Mouse (Mus musculus): ENCODE results near the gene Vmn1r195. TPM values are rescaled to one million over a fixed set of nuclear protein-coding genes. Genes with fewer than 3 reads are reported as not detected.
"Not testable (repeated sequence)": the region's sequence is repeated elsewhere in the genome, so short reads cannot be mapped to it uniquely, and the experiment has no call there.

Vmn1r195 gene
- polyA plus RNA-seq (2014; fragmentation: Nextera tagmentation; extraction: Ambion mirVana): not detected in 2 replicates

GRCm38 (mm10) chr13:22270222-22270621, at the start of gene Vmn1r195:
Vmn1r195 (plus strand) TSS chr13:22270522.
- H3K9ac ChIP-seq; H3K27ac ChIP-seq (ENCODE audit: low read depth); H3K4me3 ChIP-seq (ENCODE audit: low read depth, low read length); ATAC-seq (ENCODE audit: insufficient read depth); H3K27me3 ChIP-seq (ENCODE audit: insufficient read depth, low read length); H3K36me3 ChIP-seq (ENCODE audit: insufficient read depth); DNase-seq; H3K4me1 ChIP-seq (ENCODE audit: insufficient read depth); H3K9me3 ChIP-seq (ENCODE audit: low read depth, low read length); H3K4me2 ChIP-seq: not testable (repeated sequence)
- 85% methylated on average over 1 of the region's 1 CpGs for WGBS

- not testable (repeated sequence) for H3K27me3 ChIP-seq (ENCODE audit: insufficient read depth, low read length); DNase-seq; H3K36me3 ChIP-seq (ENCODE audit: insufficient read depth); H3K4me1 ChIP-seq (ENCODE audit: insufficient read depth); ATAC-seq (ENCODE audit: insufficient read depth); H3K27ac ChIP-seq (ENCODE audit: low read depth); H3K4me3 ChIP-seq (ENCODE audit: low read depth, low read length); H3K4me2 ChIP-seq; H3K9me3 ChIP-seq (ENCODE audit: low read depth, low read length); H3K9ac ChIP-seq
- WGBS: 70% methylated on average over 1 of the region's 1 CpGs
Observed at GRCm38 (mm10) chr13:22223060-22223459, 47.3 kb upstream of the Vmn1r195 start, which contains the start of gene Vmn1r193. Vmn1r193 (minus strand) TSS chr13:22223160.

- no peaks in the 10 kb centered on the region for H3K4me1 ChIP-seq (ENCODE audit: insufficient read depth)
- TF ChIP-seq CTCF (IDR thresholded peaks at IDR 0.05; ENCODE audit: low read depth): no peak
- H3K27ac ChIP-seq (ENCODE audit: low read depth): no peak within 1 kb of the TSS
- H3K9ac ChIP-seq: no peak within 1 kb of the TSS
- no peaks in the 10 kb centered on the region for H3K36me3 ChIP-seq (ENCODE audit: insufficient read depth)
- H3K4me2 ChIP-seq: no peak within 1 kb of the TSS
- WGBS: 37% methylated on average over 1 of the region's 1 CpGs
- no peaks in the 10 kb centered on the region for H3K27me3 ChIP-seq (ENCODE audit: insufficient read depth, low read length)
- H3K4me3 ChIP-seq (ENCODE audit: low read depth, low read length): no peak within 1 kb of the TSS
- no peaks in the 10 kb centered on the region for H3K9me3 ChIP-seq (ENCODE audit: low read depth, low read length)
- no peak for ATAC-seq (ENCODE audit: insufficient read depth)
- no peak for DNase-seq
Observed at GRCm38 (mm10) chr13:22243915-22244314, 26.4 kb upstream of the Vmn1r195 start, which contains the start of gene Vmn1r194. Vmn1r194 (plus strand) TSS chr13:22244215.

GRCm38 (mm10) chr13:22271721-22272120, 1.4 kb downstream of the Vmn1r195 start:
- no peak overlapping the region for H3K4me2 ChIP-seq
- WGBS: 42% methylated on average over 2 of the region's 2 CpGs
- H3K27me3 ChIP-seq (ENCODE audit: insufficient read depth, low read length): no peaks in the 10 kb centered on the region
- DNase-seq: no peak
- H3K27ac ChIP-seq (ENCODE audit: low read depth): no peak overlapping the region
- H3K36me3 ChIP-seq (ENCODE audit: insufficient read depth): no peaks in the 10 kb centered on the region
- H3K9me3 ChIP-seq (ENCODE audit: low read depth, low read length): no peaks in the 10 kb centered on the region
- H3K4me3 ChIP-seq (ENCODE audit: low read depth, low read length): no peak overlapping the region
- no peak overlapping the region for H3K9ac ChIP-seq
- no peak for ATAC-seq (ENCODE audit: insufficient read depth)
- no peaks in the 10 kb centered on the region for H3K4me1 ChIP-seq (ENCODE audit: insufficient read depth)
- TF ChIP-seq CTCF (IDR thresholded peaks at IDR 0.05; ENCODE audit: low read depth): no peak

GRCm38 (mm10) chr13:22284578-22284977, 14.3 kb downstream of the Vmn1r195 start:
- Histone ChIP-seq H3K27me3 (ENCODE audit: insufficient read depth, low read length) (no peaks in the 10 kb centered on the region), H3K4me2 (no peak overlapping the region), H3K4me1 (ENCODE audit: insufficient read depth) (no peaks in the 10 kb centered on the region), H3K27ac (ENCODE audit: low read depth) (no peak overlapping the region), H3K36me3 (ENCODE audit: insufficient read depth) (no peaks in the 10 kb centered on the region), H3K4me3 (ENCODE audit: low read depth, low read length) (no peak overlapping the region), H3K9me3 (ENCODE audit: low read depth, low read length) (no peaks in the 10 kb centered on the region), H3K9ac (no peak overlapping the region)
- peak; percentile 45 for DNase-seq
- no peak for ATAC-seq (ENCODE audit: insufficient read depth)
- 33% methylated on average over 2 of the region's 2 CpGs for WGBS
- TF ChIP-seq CTCF (IDR thresholded peaks at IDR 0.05; ENCODE audit: low read depth): 0 out of 2 replicates have a peak, but pooled peaks have one; percentile 14

- Histone ChIP-seq H3K9me3 (ENCODE audit: low read depth, low read length) (no peaks in the 10 kb centered on the region), H3K4me2 (no peak within 1 kb of the TSS), H3K4me1 (ENCODE audit: insufficient read depth) (no peaks in the 10 kb centered on the region), H3K36me3 (ENCODE audit: insufficient read depth) (no peaks in the 10 kb centered on the region), H3K27me3 (ENCODE audit: insufficient read depth, low read length) (no peaks in the 10 kb centered on the region), H3K9ac (no peak within 1 kb of the TSS), H3K27ac (ENCODE audit: low read depth) (no peak within 1 kb of the TSS), H3K4me3 (ENCODE audit: low read depth, low read length) (no peak within 1 kb of the TSS)
- ATAC-seq (ENCODE audit: insufficient read depth) (no peak), DNase-seq (no peak)
- 58% methylated on average over 2 of the region's 2 CpGs for WGBS
- TF ChIP-seq CTCF (IDR thresholded peaks at IDR 0.05; ENCODE audit: low read depth): no peak
Observed at GRCm38 (mm10) chr13:22289620-22290019, 19.3 kb downstream of the Vmn1r195 start, which contains the start of gene Vmn1r196. Vmn1r196 (plus strand) TSS chr13:22289920.

GRCm38 (mm10) chr13:22308075-22308474, 37.8 kb downstream of the Vmn1r195 start:
- not testable (repeated sequence) for ATAC-seq (ENCODE audit: insufficient read depth); H3K4me1 ChIP-seq (ENCODE audit: insufficient read depth)
- 89% methylated on average over 5 of the region's 5 CpGs for WGBS

GRCm38 (mm10) chr13:22315361-22315760, 45.0 kb downstream of the Vmn1r195 start:
- 70% methylated on average over 2 of the region's 2 CpGs for WGBS
- Histone ChIP-seq H3K4me1 (ENCODE audit: insufficient read depth) (no peaks in the 10 kb centered on the region), H3K4me3 (ENCODE audit: low read depth, low read length) (no peak overlapping the region), H3K9ac (no peak overlapping the region), H3K4me2 (no peak overlapping the region), H3K27me3 (ENCODE audit: insufficient read depth, low read length) (no peaks in the 10 kb centered on the region), H3K9me3 (ENCODE audit: low read depth, low read length) (no peaks in the 10 kb centered on the region), H3K27ac (ENCODE audit: low read depth) (no peak overlapping the region), H3K36me3 (ENCODE audit: insufficient read depth) (no peaks in the 10 kb centered on the region)
- peak; percentile 8 for DNase-seq
- no peak for TF ChIP-seq CTCF (IDR thresholded peaks at IDR 0.05; ENCODE audit: low read depth)
- ATAC-seq (ENCODE audit: insufficient read depth): no peak

More at GRCm38 (mm10) chr13:22308075-22308474, 37.8 kb downstream of the Vmn1r195 start:
- not testable (repeated sequence) for H3K36me3 ChIP-seq (ENCODE audit: insufficient read depth); H3K27ac ChIP-seq (ENCODE audit: low read depth); H3K4me2 ChIP-seq; H3K27me3 ChIP-seq (ENCODE audit: insufficient read depth, low read length); H3K4me3 ChIP-seq (ENCODE audit: low read depth, low read length); H3K9ac ChIP-seq; DNase-seq; H3K9me3 ChIP-seq (ENCODE audit: low read depth, low read length)
